ENCODE assay signal across 9 mouse cellular contexts in the genomic region with DNA sequence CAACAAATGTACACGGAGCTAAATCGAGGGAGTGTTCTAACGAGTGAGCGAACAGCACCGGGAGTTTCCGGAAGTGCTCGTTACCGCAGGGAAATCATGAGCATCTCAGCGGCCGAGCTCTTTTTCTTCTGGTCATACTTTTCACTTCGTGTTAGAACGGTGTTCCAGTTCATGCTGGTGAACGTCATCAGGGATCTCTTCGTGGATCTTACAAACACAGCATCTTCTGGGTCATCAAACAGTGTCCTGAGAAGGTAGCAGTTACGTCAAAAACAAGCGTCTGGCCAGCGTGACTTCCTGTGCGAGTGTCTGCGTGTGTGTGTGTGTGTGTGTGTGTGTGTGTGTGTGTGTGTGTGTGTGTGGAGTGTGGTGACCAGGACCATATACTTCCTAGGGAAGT. TPM values are rescaled to one million over a fixed set of nuclear protein-coding genes. Genes with fewer than 3 reads are reported as not detected.
A peak's percentile ranks its signal among the peaks of the same experiment; 100 is the strongest.
DNase-seq lines count a peak whose midpoint lies in the region; ATAC-seq and TF ChIP-seq lines count a peak whose summit lies in the region.
"Had no signal": no experiment of that assay in that cellular context is flagged by ENCODE, and none has a peak within 500 bp of the region (broad histone marks: within the 10 kb centered on the region; RNA-seq: fewer than 3 reads in every experiment).

No protein-coding gene starts in this region.

- H3K4me2 ChIP-seq in hindbrain, embryonic 13.5 days = peak overlapping the region; percentile 33; the same call in 1 of the 2 replicates
- no peak overlapping the region for H3K4me2 ChIP-seq in hindbrain, embryonic 12.5 days (replicated peaks)
- peak overlapping the region; percentile 12; the same call in 1 of the 2 replicates for H3K4me2 ChIP-seq in intestine, embryonic 15.5 days (replicated peaks)
- no peak overlapping the region for H3K4me2 ChIP-seq in liver, embryonic 11.5 days

- TF ChIP-seq CTCF in olfactory bulb, adult 2 months (IDR thresholded peaks at IDR 0.05; ENCODE audit: insufficient read depth, low read depth, low read length) = no peak

- ATAC-seq in hindbrain, embryonic 13.5 days (ENCODE audit: low FRiP score) = no peak
- no peak for ATAC-seq in hindbrain, embryonic 12.5 days (ENCODE audit: low FRiP score)
- ATAC-seq in intestine, embryonic 15.5 days = no peak
- ATAC-seq in liver, embryonic 11.5 days (replicated peaks; ENCODE audit: low FRiP score) = no peak
- ATAC-seq in CD4-positive, CD25-positive, alpha-beta regulatory T cell, adult 4 months = no peak

- no peak overlapping the region for H3K4me3 ChIP-seq in hindbrain, embryonic 13.5 days
- no peak overlapping the region for H3K4me3 ChIP-seq in hindbrain, embryonic 12.5 days
- H3K4me3 ChIP-seq in intestine, embryonic 15.5 days (replicated peaks) = no peak overlapping the region
- peak overlapping the region; percentile 6; the same call in 1 of the 2 replicates for H3K4me3 ChIP-seq in olfactory bulb, adult 2 months (ENCODE audit: insufficient read depth, low read depth, low read length)
- no peak overlapping the region for H3K4me3 ChIP-seq in liver, embryonic 11.5 days (ENCODE audit: low read depth, low read length)

- H3K27ac ChIP-seq in hindbrain, embryonic 13.5 days = no peak overlapping the region
- no peak overlapping the region for H3K27ac ChIP-seq in hindbrain, embryonic 12.5 days
- H3K27ac ChIP-seq in intestine, embryonic 15.5 days = no peak overlapping the region
- no peak overlapping the region for H3K27ac ChIP-seq in olfactory bulb, adult 2 months (ENCODE audit: insufficient read depth, low read depth, low read length)
- H3K27ac ChIP-seq in liver, embryonic 11.5 days (ENCODE audit: low read depth, low read length) = no peak overlapping the region

- H3K36me3 ChIP-seq in hindbrain, embryonic 13.5 days = no peaks in the 10 kb centered on the region
- no peaks in the 10 kb centered on the region for H3K36me3 ChIP-seq in hindbrain, embryonic 12.5 days
- no peaks in the 10 kb centered on the region for H3K36me3 ChIP-seq in intestine, embryonic 15.5 days
- no peaks in the 10 kb centered on the region for H3K36me3 ChIP-seq in liver, embryonic 11.5 days (ENCODE audit: control insufficient read depth, insufficient read depth, low read length)

- no peaks in the 10 kb centered on the region for H3K27me3 ChIP-seq in hindbrain, embryonic 13.5 days
- no peaks in the 10 kb centered on the region for H3K27me3 ChIP-seq in hindbrain, embryonic 12.5 days
- H3K27me3 ChIP-seq in intestine, embryonic 15.5 days (replicated peaks) = no peaks in the 10 kb centered on the region
- H3K27me3 ChIP-seq in liver, embryonic 11.5 days (replicated peaks; ENCODE audit: control insufficient read depth, insufficient read depth, low read length) = no peaks in the 10 kb centered on the region

- WGBS in hindbrain, embryonic 13.5 days = 68% methylated on average over 19 of the region's 19 CpGs
- 74% methylated on average over 19 of the region's 19 CpGs for WGBS in hindbrain, embryonic 12.5 days
- WGBS in intestine, embryonic 15.5 days = 57% methylated on average over 19 of the region's 19 CpGs
- 33% methylated on average over 19 of the region's 19 CpGs for WGBS in olfactory bulb, adult 2 months
- WGBS in liver, embryonic 11.5 days = 74% methylated on average over 19 of the region's 19 CpGs

- peak; percentile 7 for DNase-seq in ZHBTc4 (ENCODE audit: low read depth, low spot score)
- no peak for DNase-seq in kidney, adult 11 months
- DNase-seq in liver, embryonic 11.5 days (ENCODE audit: low spot score) = no peak

- H3K9me3 ChIP-seq in hindbrain, embryonic 13.5 days = no peaks in the 10 kb centered on the region
- no peaks in the 10 kb centered on the region for H3K9me3 ChIP-seq in hindbrain, embryonic 12.5 days (replicated peaks)
- no peaks in the 10 kb centered on the region for H3K9me3 ChIP-seq in intestine, embryonic 15.5 days
- no peaks in the 10 kb centered on the region for H3K9me3 ChIP-seq in liver, embryonic 11.5 days (ENCODE audit: control insufficient read depth, low read length)

- TF ChIP-seq POLR2A in olfactory bulb, adult 2 months (IDR thresholded peaks at IDR 0.05; ENCODE audit: insufficient read depth, low read depth, low read length) = no peak

- H3K9ac ChIP-seq in hindbrain, embryonic 13.5 days = no peak overlapping the region
- H3K9ac ChIP-seq in hindbrain, embryonic 12.5 days = no peak overlapping the region
- no peak overlapping the region for H3K9ac ChIP-seq in intestine, embryonic 15.5 days
- no peak overlapping the region for H3K9ac ChIP-seq in liver, embryonic 11.5 days (ENCODE audit: low read depth, low read length)

- peaks cover 18% of the 10 kb centered on the region for H3K4me1 ChIP-seq in hindbrain, embryonic 13.5 days (replicated peaks)
- H3K4me1 ChIP-seq in hindbrain, embryonic 12.5 days = peaks cover 10% of the 10 kb centered on the region
- H3K4me1 ChIP-seq in intestine, embryonic 15.5 days (replicated peaks) = no peaks in the 10 kb centered on the region
- peaks cover 2% of the 10 kb centered on the region; the same call in 1 of the 2 replicates for H3K4me1 ChIP-seq in olfactory bulb, adult 2 months (ENCODE audit: control insufficient read depth, insufficient read depth, low read length)
- H3K4me1 ChIP-seq in liver, embryonic 11.5 days (replicated peaks; ENCODE audit: control insufficient read depth, insufficient read depth, low read length) = no peaks in the 10 kb centered on the region

RNA-seq across cellular contexts. Expression of gene Lrrc72, which starts 44.7 kb away (rescaled TPM):
- polyA plus RNA-seq in hindbrain, embryonic 13.5 days (2015; fragmentation: Nextera tagmentation; extraction: Ambion mirVana) = not detected in 2 replicates
- not detected in 2 replicates for polyA plus RNA-seq in hindbrain, embryonic 12.5 days (2016; fragmentation: Nextera tagmentation; extraction: Ambion mirVana)
- not detected in 2 replicates for polyA plus RNA-seq in intestine, embryonic 15.5 days (2015; fragmentation: Nextera tagmentation; extraction: Ambion mirVana)
- polyA plus RNA-seq in olfactory bulb, adult 2 months (2012; ENCODE audit: insufficient read depth, insufficient read length, low replicate concordance, missing spikeins) = not detected in 2 replicates
- polyA plus RNA-seq in liver, embryonic 11.5 days (2014; fragmentation: Nextera tagmentation; extraction: Ambion mirVana) = not detected in 2 replicates
- polyA plus RNA-seq in CD4-positive, CD25-positive, alpha-beta regulatory T cell, adult 4 months (2017; shearing (Covaris generic)) = not detected
- polyA plus RNA-seq: neural tube, embryonic 14.5 days had no signal

RNA-seq across cellular contexts. Expression of gene Bzw2, which starts 50.6 kb away (rescaled TPM):
- 425 and 457 TPM in 2 replicates for polyA plus RNA-seq in hindbrain, embryonic 13.5 days (2015; fragmentation: Nextera tagmentation; extraction: Ambion mirVana)
- 314 and 322 TPM in 2 replicates for polyA plus RNA-seq in hindbrain, embryonic 12.5 days (2016; fragmentation: Nextera tagmentation; extraction: Ambion mirVana)
- polyA plus RNA-seq in intestine, embryonic 15.5 days (2015; fragmentation: Nextera tagmentation; extraction: Ambion mirVana) = 185 and 204 TPM in 2 replicates
- polyA plus RNA-seq in olfactory bulb, adult 2 months (2012; ENCODE audit: insufficient read depth, insufficient read length, low replicate concordance, missing spikeins) = not detected in 2 replicates
- 181 and 200 TPM in 2 replicates for polyA plus RNA-seq in liver, embryonic 11.5 days (2014; fragmentation: Nextera tagmentation; extraction: Ambion mirVana)
- 100 to 1,000 TPM; 167 to 181 TPM for polyA plus RNA-seq in CD4-positive, CD25-positive, alpha-beta regulatory T cell, adult 4 months (2017; shearing (Covaris generic))

RNA-seq across cellular contexts. Expression of gene Ankmy2, which starts 51.5 kb away (rescaled TPM):
- polyA plus RNA-seq in hindbrain, embryonic 13.5 days (2015; fragmentation: Nextera tagmentation; extraction: Ambion mirVana) = 60.3 and 63.8 TPM in 2 replicates
- polyA plus RNA-seq in hindbrain, embryonic 12.5 days (2016; fragmentation: Nextera tagmentation; extraction: Ambion mirVana) = 34.5 and 38.4 TPM in 2 replicates
- 35.9 and 37.6 TPM in 2 replicates for polyA plus RNA-seq in intestine, embryonic 15.5 days (2015; fragmentation: Nextera tagmentation; extraction: Ambion mirVana)
- not detected in 2 replicates for polyA plus RNA-seq in olfactory bulb, adult 2 months (2012; ENCODE audit: insufficient read depth, insufficient read length, low replicate concordance, missing spikeins)
- 24.2 TPM in 2 replicates for polyA plus RNA-seq in liver, embryonic 11.5 days (2014; fragmentation: Nextera tagmentation; extraction: Ambion mirVana)
- polyA plus RNA-seq in CD4-positive, CD25-positive, alpha-beta regulatory T cell, adult 4 months (2017; shearing (Covaris generic)) = 10 to 100 TPM; 47.9 to 53.4 TPM

Comparison
In these comparisons a context has a peak if more than half of its experiments do, and no peak if none do; other contexts are left out.
1. H3K4me2 ChIP-seq: peak in hindbrain, embryonic 13.5 days (single experiment) and intestine, embryonic 15.5 days (single experiment); none in hindbrain, embryonic 12.5 days (single experiment) and liver, embryonic 11.5 days (single experiment).
2. RNA of gene Bzw2, which starts 50.6 kb away (polyA plus RNA-seq): 425 to 457 TPM in hindbrain, embryonic 13.5 days, 314 to 322 TPM in hindbrain, embryonic 12.5 days, 185 to 204 TPM in intestine, embryonic 15.5 days, 181 to 200 TPM in liver, embryonic 11.5 days and 167 to 181 TPM in CD4-positive, CD25-positive, alpha-beta regulatory T cell, adult 4 months; not detected in olfactory bulb, adult 2 months; every median in the first group is over 100 times any median in the second.